Comparison of ENCODE assay signal across 11 mouse cellular contexts in genomic region chr8:19713232-19713834, GRCm38 (mm10). TPM values are rescaled to one million over a fixed set of nuclear protein-coding genes. Genes with fewer than 3 reads are reported as not detected.
DNase-seq lines count a peak whose midpoint lies in the region; ATAC-seq lines count a peak whose summit lies in the region.
"Not testable (repeated sequence)": the region's sequence is repeated elsewhere in the genome, so short reads cannot be mapped to it uniquely, and the experiment has no call there.
"Had no signal": no experiment of that assay in that cellular context is flagged by ENCODE, and none has a peak within 500 bp of the region (broad histone marks: within the 10 kb centered on the region; RNA-seq: fewer than 3 reads in every experiment).

No protein-coding gene starts in this region.

- not testable (repeated sequence) for H3K36me3 ChIP-seq in embryonic facial prominence, embryonic 12.5 days; hindbrain, embryonic 14.5 days (replicated peaks; ENCODE audit: control insufficient read depth, insufficient read depth); neural tube, embryonic 15.5 days

- not testable (repeated sequence) for H3K4me2 ChIP-seq in embryonic facial prominence, embryonic 12.5 days (replicated peaks); hindbrain, embryonic 14.5 days (replicated peaks); neural tube, embryonic 15.5 days

- not testable (repeated sequence) for H3K4me3 ChIP-seq in embryonic facial prominence, embryonic 12.5 days; hindbrain, embryonic 14.5 days (replicated peaks; ENCODE audit: low read length); neural tube, embryonic 15.5 days (replicated peaks)

- H3K9me3 ChIP-seq in embryonic facial prominence, embryonic 12.5 days; hindbrain, embryonic 14.5 days (ENCODE audit: control insufficient read depth, low read length); neural tube, embryonic 15.5 days (replicated peaks): not testable (repeated sequence)

- not testable (repeated sequence) for H3K9ac ChIP-seq in embryonic facial prominence, embryonic 12.5 days; hindbrain, embryonic 14.5 days; neural tube, embryonic 15.5 days (replicated peaks)

- WGBS in embryonic facial prominence, embryonic 12.5 days: 81% methylated on average over 7 of the region's 7 CpGs
- WGBS in hindbrain, embryonic 14.5 days: 80% methylated on average over 7 of the region's 7 CpGs
- 87% methylated on average over 7 of the region's 7 CpGs for WGBS in neural tube, embryonic 15.5 days

- peak; percentile 80 for ATAC-seq in embryonic facial prominence, embryonic 12.5 days (ENCODE audit: insufficient number of reproducible peaks, insufficient read depth, low FRiP score, low TSS enrichment)
- peak; percentile 69; the same call in 1 of the 2 replicates for ATAC-seq in hindbrain, embryonic 14.5 days (ENCODE audit: low FRiP score)
- ATAC-seq in neural tube, embryonic 15.5 days (ENCODE audit: low FRiP score): peak; percentile 70; the same call in 1 of the 2 replicates

- H3K27me3 ChIP-seq in embryonic facial prominence, embryonic 12.5 days; hindbrain, embryonic 14.5 days (ENCODE audit: control insufficient read depth, insufficient read depth, low read length); neural tube, embryonic 15.5 days (replicated peaks): not testable (repeated sequence)

- not testable (repeated sequence) for H3K27ac ChIP-seq in embryonic facial prominence, embryonic 12.5 days; hindbrain, embryonic 14.5 days; neural tube, embryonic 15.5 days (replicated peaks)

- not testable (repeated sequence) for H3K4me1 ChIP-seq in embryonic facial prominence, embryonic 12.5 days; hindbrain, embryonic 14.5 days (replicated peaks; ENCODE audit: control insufficient read depth, insufficient read depth, low read length); neural tube, embryonic 15.5 days

- peak; percentile 36 for DNase-seq in A20 (ENCODE audit: low read depth, low spot score)
- DNase-seq in gastrocnemius, postnatal 4 days (ENCODE audit: low spot score in 2 of 2): peak; percentile 50 to 57
- DNase-seq in hindbrain, embryonic 14.5 days (ENCODE audit: low spot score): not testable (repeated sequence)
- DNase-seq in kidney, postnatal 14 days: peak; percentile 45
- peak; percentile 34 for DNase-seq in lung, postnatal 10 days
- DNase-seq in thymus, postnatal 4 days: peak; percentile 30

RNA-seq across cellular contexts. Expression of gene 4930467E23Rik, which starts 16.0 kb away (rescaled TPM):
- not detected in 2 replicates for polyA plus RNA-seq in embryonic facial prominence, embryonic 12.5 days (2016; fragmentation: Nextera tagmentation; extraction: Ambion mirVana)
- total RNA-seq in gastrocnemius, postnatal 4 days (2021): under 1 TPM; 0.26 to 0.47 TPM
- polyA plus RNA-seq in hindbrain, embryonic 14.5 days (2014; fragmentation: Nextera tagmentation; extraction: Ambion mirVana): not detected in 2 replicates
- 0.09 TPM in 1 of 2 replicates, not detected in the other for polyA plus RNA-seq in neural tube, embryonic 15.5 days (2015; fragmentation: Nextera tagmentation; extraction: Ambion mirVana)
- total RNA-seq: ES-E14 had no signal
- polyA plus RNA-seq: limb, embryonic 13.5 days; midbrain, embryonic 15.5 days had no signal
